Mouse (Mus musculus) embryonic facial prominence, embryonic 14.5 days (tissue): ENCODE results near the gene Ulk4. TPM values are rescaled to one million over a fixed set of nuclear protein-coding genes. Genes with fewer than 3 reads are reported as not detected.

Experiments
- ATAC-seq: fragments of 200-750 bp; cut with Nextera tagmentation; 2 replicates; pipeline ENCODE4 v1.8.0; 2017; ENCODE audit warnings: low read depth, moderate number of reproducible peaks, moderate TSS enrichment
- DNase-seq: peaks from one replicate; pipeline ENCODE4 v3.0.0-alpha.2; 2015; ENCODE audit warnings: low spot score
- H3K27ac ChIP-seq: fragments of 300-500 bp; sonication (generic); replicated peaks from 2 replicates; pipeline ENCODE4 v1.5.1; 2014; ENCODE audit warnings: low read depth, mild to moderate bottlenecking, low read length, moderate library complexity
- H3K27me3 ChIP-seq: fragments of 300-500 bp; sonication (generic); replicated peaks from 2 replicates; pipeline ENCODE4 v1.6.1; 2014; ENCODE audit warnings: low read length; ENCODE audit not compliant: control insufficient read depth, insufficient read depth
- H3K36me3 ChIP-seq: fragments of 300-500 bp; sonication (generic); 2 replicates; pipeline ENCODE4 v1.6.1; 2014; ENCODE audit warnings: low read length, mixed read lengths; ENCODE audit not compliant: control insufficient read depth, insufficient read depth
- H3K4me1 ChIP-seq: fragments of 300-500 bp; sonication (generic); 2 replicates; pipeline ENCODE4 v1.6.1; 2014; ENCODE audit warnings: antibody characterized with exemption, low read length; ENCODE audit not compliant: control insufficient read depth, insufficient read depth
- H3K4me2 ChIP-seq: fragments of 300-500 bp; sonication (generic); 2 replicates; pipeline ENCODE4 v1.6.1; 2014; ENCODE audit warnings: low read depth, mild to moderate bottlenecking, low read length, moderate library complexity, mixed read lengths
- H3K4me3 ChIP-seq: fragments of 300-500 bp; sonication (generic); 2 replicates; pipeline ENCODE4 v1.5.1; 2014; ENCODE audit warnings: low read depth, mild to moderate bottlenecking, low read length
- H3K9ac ChIP-seq: fragments of 300-500 bp; sonication (generic); 2 replicates; pipeline ENCODE4 v1.6.1; 2014; ENCODE audit warnings: low read depth, mild to moderate bottlenecking, low read length, moderate library complexity, mixed read lengths
- H3K9me3 ChIP-seq: fragments of 300-500 bp; sonication (generic); 2 replicates; pipeline ENCODE4 v1.6.1; 2016; ENCODE audit warnings: low read length; ENCODE audit not compliant: control insufficient read depth
- WGBS: fragments of 180-500 bp; shearing (Covaris S2); extraction: QIAGEN DNeasy Blood & Tissue Kit; methylation state at CpG from one replicate; pipeline ENCODE4 v1.1.7; 2014; 5-methylcytosine and 5-hydroxymethylcytosine counted together
- polyA plus RNA-seq: library from polyadenylated mRNA; unstranded; fragments of >200 nt; fragmentation: Nextera tagmentation; extraction: Ambion mirVana; gene quantifications from 2 replicates; pipeline ENCODE4 v1.2.1, GENCODE M21; 2014

Gene Ulk4
- polyA plus RNA-seq, 1 experiment from 2014 or later, result 136 TPM

GRCm38 (mm10) chr9:121084191-121084590 lies 192.8 kb downstream of the Ulk4 start:
- H3K27ac ChIP-seq, result no peak overlapping the region
- H3K9ac ChIP-seq, result no peak overlapping the region
- peaks cover 9% of the 10 kb centered on the region; the same call in 1 of the 2 replicates for H3K4me1 ChIP-seq
- ATAC-seq (peak; percentile 22; the same call in 1 of the 2 replicates), DNase-seq (no peak)
- no peaks in the 10 kb centered on the region for H3K36me3 ChIP-seq
- H3K4me3 ChIP-seq, result no peak overlapping the region
- H3K27me3 ChIP-seq, result no peaks in the 10 kb centered on the region
- no peak overlapping the region for H3K4me2 ChIP-seq
- WGBS, result 84% methylated on average over 4 of the region's 4 CpGs
- H3K9me3 ChIP-seq, result no peaks in the 10 kb centered on the region

DNA sequence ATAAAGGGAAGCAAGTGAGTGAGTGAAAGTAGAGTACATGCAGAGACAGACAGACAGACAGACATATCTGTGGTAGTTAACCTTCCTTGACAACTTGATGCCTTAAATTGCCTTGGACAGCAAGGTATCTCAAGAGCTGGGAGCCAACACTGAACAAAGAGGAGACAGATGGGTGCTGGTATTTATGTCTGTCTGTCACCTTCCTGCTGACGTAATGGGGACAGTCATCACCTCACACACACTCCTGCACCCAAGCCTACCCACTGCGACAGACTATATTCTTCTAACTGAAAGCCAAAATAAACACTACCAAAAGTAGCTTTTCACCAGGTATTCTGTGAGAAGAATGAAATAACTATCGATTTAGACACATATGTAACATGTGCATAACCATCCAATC lies 196.2 kb downstream of the Ulk4 start:
- no peaks in the 10 kb centered on the region for H3K9me3 ChIP-seq
- H3K4me3 ChIP-seq, result no peak overlapping the region
- H3K36me3 ChIP-seq, result no peaks in the 10 kb centered on the region
- H3K27me3 ChIP-seq, result no peaks in the 10 kb centered on the region
- WGBS, result 91% methylated on average over 3 of the region's 3 CpGs
- H3K4me2 ChIP-seq, result no peak overlapping the region
- H3K9ac ChIP-seq, result no peak overlapping the region
- peaks cover 5% of the 10 kb centered on the region; the same call in 1 of the 2 replicates for H3K4me1 ChIP-seq
- DNase-seq (no peak), ATAC-seq (no peak)
- no peak overlapping the region for H3K27ac ChIP-seq

GRCm38 (mm10) chr9:121080413-121080812 lies 196.6 kb downstream of the Ulk4 start:
- DNase-seq (no peak), ATAC-seq (no peak)
- Histone ChIP-seq H3K4me1 (peaks cover 6% of the 10 kb centered on the region), H3K9ac (no peak overlapping the region), H3K27ac (no peak overlapping the region), H3K27me3 (no peaks in the 10 kb centered on the region), H3K4me3 (no peak overlapping the region), H3K9me3 (no peaks in the 10 kb centered on the region), H3K4me2 (no peak overlapping the region), H3K36me3 (no peaks in the 10 kb centered on the region)
- WGBS, result 79% methylated on average over 10 of the region's 10 CpGs

DNA sequence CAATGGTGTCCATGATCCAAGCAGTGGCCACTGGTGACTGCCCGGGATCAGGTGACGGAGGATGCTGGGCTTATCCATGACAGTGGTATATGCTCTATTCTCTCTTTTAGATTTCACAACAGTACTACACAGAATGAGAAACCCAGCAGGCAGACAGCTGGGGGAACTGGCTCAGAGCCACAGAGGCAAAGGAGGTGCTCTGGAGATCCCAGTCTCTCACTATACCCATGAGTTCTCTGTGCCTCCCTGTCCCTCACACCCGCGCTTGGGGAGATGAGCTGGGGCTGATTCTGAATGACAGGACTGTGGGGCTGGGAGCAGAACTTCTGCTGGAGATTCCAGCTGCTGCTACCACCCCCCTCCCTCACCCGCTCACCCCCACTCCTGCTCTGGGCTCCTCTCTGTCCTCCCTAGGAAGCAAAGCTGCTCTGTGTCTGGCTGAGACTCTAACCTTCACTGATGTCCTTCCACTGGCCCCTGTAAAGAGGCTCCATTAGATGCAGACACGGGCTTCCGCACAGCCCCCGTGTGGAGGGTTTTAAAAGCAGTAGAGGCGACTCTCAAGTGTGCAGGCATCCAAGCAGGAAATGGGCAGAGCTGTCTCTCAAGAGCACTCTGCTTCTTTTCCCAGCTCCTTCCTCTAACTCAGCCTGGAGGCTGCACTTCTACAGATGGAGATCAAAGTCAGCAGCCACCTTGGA lies 197.5 kb downstream of the Ulk4 start:
- DNase-seq, result peak; percentile 62

GRCm38 (mm10) chr9:121076291-121076690 lies 200.7 kb downstream of the Ulk4 start:
- no peak for ATAC-seq

More for the DNA sequence above, 197.5 kb downstream of the Ulk4 start:
- H3K4me3 ChIP-seq, result no peak overlapping the region
- no peak overlapping the region for H3K4me2 ChIP-seq
- no peak overlapping the region for H3K27ac ChIP-seq
- no peaks in the 10 kb centered on the region for H3K36me3 ChIP-seq
- 30% methylated on average over 9 of the region's 9 CpGs for WGBS
- peaks cover 8% of the 10 kb centered on the region for H3K4me1 ChIP-seq
- no peak overlapping the region for H3K9ac ChIP-seq
- no peaks in the 10 kb centered on the region for H3K9me3 ChIP-seq
- peak; percentile 54 for ATAC-seq
- no peaks in the 10 kb centered on the region for H3K27me3 ChIP-seq

GRCm38 (mm10) chr9:121075246-121075645 lies 201.8 kb downstream of the Ulk4 start:
- WGBS, result 64% methylated on average over 4 of the region's 4 CpGs
- Histone ChIP-seq H3K4me1 (peaks cover 15% of the 10 kb centered on the region), H3K27me3 (no peaks in the 10 kb centered on the region), H3K27ac (no peak overlapping the region), H3K36me3 (no peaks in the 10 kb centered on the region), H3K4me3 (no peak overlapping the region), H3K4me2 (no peak overlapping the region), H3K9me3 (no peaks in the 10 kb centered on the region), H3K9ac (no peak overlapping the region)
- no peak for DNase-seq
- no peak for ATAC-seq

More at GRCm38 (mm10) chr9:121076291-121076690, 200.7 kb downstream of the Ulk4 start:
- Histone ChIP-seq H3K36me3 (no peaks in the 10 kb centered on the region), H3K4me1 (peaks cover 13% of the 10 kb centered on the region), H3K27me3 (no peaks in the 10 kb centered on the region), H3K27ac (no peak overlapping the region), H3K4me3 (no peak overlapping the region), H3K9ac (no peak overlapping the region), H3K9me3 (no peaks in the 10 kb centered on the region), H3K4me2 (no peak overlapping the region)
- 33% methylated on average over 12 of the region's 12 CpGs for WGBS
- no peak for DNase-seq

DNA sequence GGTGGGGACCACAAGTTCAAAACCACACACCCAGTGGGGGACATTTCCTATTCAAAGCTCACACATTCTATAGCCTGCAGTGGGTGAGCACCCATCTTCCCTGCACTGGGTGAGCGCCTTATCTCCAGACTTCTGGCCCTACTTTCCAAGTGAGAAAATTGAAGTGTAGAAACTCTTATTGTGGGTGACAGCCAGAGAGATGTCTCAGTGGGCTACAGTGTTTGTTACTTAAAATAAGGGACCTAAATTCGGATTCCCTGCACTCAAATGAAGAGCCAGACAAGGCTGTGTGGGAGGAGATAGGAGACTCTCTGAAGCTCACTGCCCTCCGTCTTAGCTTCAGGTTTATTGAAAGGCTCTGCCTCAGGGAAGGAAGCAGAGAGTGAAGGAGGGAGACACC lies 202.3 kb downstream of the Ulk4 start:
- WGBS, result 90% methylated on average over 3 of the region's 3 CpGs
- Histone ChIP-seq H3K36me3 (no peaks in the 10 kb centered on the region), H3K27ac (no peak overlapping the region), H3K9me3 (no peaks in the 10 kb centered on the region), H3K4me3 (no peak overlapping the region), H3K4me2 (no peak overlapping the region), H3K9ac (no peak overlapping the region), H3K4me1 (peaks cover 11% of the 10 kb centered on the region), H3K27me3 (no peaks in the 10 kb centered on the region)
- ATAC-seq (no peak), DNase-seq (no peak)

- no peak overlapping the region for H3K4me2 ChIP-seq
- peak overlapping the region; percentile 52 for H3K27ac ChIP-seq
- ATAC-seq, result peak; percentile 83
- H3K9ac ChIP-seq, result no peak overlapping the region; the same call in 1 of the 2 replicates
- WGBS, result 46% methylated on average over 8 of the region's 8 CpGs
- DNase-seq, result peak; percentile 51
- no peak overlapping the region for H3K4me3 ChIP-seq
- H3K9me3 ChIP-seq, result no peaks in the 10 kb centered on the region
- H3K36me3 ChIP-seq, result no peaks in the 10 kb centered on the region
- no peaks in the 10 kb centered on the region for H3K27me3 ChIP-seq
- H3K4me1 ChIP-seq, result peaks cover 11% of the 10 kb centered on the region
Measured at GRCm38 (mm10) chr9:121072127-121072757, 204.8 kb downstream of the Ulk4 start.
